Mouse (Mus musculus): ENCODE measurements around the gene Spryd4.

DNA sequence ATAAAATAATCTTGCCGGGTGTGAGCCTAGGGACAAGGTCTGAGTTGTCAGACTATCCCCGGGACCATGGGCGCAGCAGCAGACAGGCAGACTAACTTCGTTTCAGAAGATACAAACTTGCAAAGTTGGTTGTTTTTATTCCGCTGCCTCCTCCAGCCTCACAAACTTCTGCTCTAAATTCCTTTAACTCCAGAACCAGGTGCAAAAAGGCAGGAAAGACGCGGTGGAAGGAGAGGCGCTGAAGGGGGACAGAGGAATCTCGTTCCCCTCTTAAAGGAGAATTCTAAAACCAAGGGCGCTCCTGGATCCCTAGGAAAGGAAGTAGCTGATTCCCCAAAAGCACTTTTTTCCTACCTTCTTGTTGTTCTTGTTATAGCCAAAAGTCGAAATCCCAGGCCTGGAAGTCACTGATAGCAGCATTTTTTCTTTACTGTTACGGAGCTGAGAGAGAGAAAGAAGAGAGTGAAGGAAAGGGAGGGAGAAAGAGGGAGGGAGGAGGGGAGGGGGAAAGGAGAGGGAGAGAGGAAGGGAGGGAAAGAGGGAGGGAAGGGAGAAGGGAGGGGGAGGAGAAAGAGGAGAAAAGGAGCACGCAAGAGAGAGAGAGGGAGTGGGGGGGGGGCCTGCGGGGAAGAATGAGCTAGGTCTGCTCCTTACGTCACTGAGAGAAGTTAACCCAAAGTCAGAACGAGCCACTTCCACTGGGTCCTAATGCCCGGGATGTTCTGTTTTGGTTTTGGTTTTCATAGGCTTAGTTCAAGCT lies 35.4 kb downstream of the Spryd4 start:
- no peak for TF ChIP-seq CTCF (IDR thresholded peaks at IDR 0.05; ENCODE audit: low read depth, low read length)
- TF ChIP-seq EP300 (IDR thresholded peaks at IDR 0.05; ENCODE audit: insufficient read depth, low read depth, low read length), result no peak

Data from ES-Bruce4 (cell line).